Mouse (Mus musculus) cerebellum, adult 18-20 months (tissue): ENCODE results near the gene Dysf.

ENCODE experiments used
- DNase-seq, 2 experiments: peaks; one replicate each; pipeline ENCODE4 v3.0.0; 2021

Gene Dysf

DNA sequence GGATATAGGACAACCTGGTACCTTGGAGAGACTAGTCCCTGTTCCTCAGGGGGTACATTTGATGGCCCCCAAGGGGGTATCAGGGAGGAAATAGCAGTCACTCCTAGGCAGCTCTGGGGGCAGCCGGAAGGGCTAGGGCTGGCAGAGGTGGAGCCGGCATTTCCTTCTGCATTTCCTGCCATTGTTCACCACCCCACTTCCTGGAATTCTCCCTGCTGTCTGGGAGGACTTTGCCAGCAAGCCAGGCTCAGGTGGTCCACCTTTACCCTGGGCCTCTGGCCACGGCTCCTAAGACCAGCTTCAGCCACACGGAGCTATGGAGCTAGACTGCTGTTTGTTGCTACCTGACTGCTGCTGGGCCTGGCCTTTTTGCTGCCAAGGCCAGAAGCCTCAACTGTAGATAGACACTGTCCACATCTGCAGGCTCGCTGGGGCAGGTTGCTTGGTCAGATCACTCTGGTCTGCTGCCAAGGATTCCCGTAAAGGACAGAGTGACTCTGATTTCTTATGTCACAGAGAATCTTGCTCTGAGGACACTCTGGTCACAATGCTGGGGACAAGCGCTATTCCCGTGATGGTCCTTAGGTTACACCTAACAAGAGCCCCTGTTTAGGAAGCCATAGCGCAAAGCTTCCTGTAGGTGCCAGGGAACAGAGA, 45.6 kb downstream of the Dysf start:
- no peak for DNase-seq

- DNase-seq: no peak
Observed at GRCm38 (mm10) chr6:84055619-84056018, 47.2 kb downstream of the Dysf start.

GRCm38 (mm10) chr6:84057216-84057615, 48.8 kb downstream of the Dysf start:
- DNase-seq: no peak

- DNase-seq: no peak
Observed at GRCm38 (mm10) chr6:84058671-84059141, 50.3 kb downstream of the Dysf start.

DNA sequence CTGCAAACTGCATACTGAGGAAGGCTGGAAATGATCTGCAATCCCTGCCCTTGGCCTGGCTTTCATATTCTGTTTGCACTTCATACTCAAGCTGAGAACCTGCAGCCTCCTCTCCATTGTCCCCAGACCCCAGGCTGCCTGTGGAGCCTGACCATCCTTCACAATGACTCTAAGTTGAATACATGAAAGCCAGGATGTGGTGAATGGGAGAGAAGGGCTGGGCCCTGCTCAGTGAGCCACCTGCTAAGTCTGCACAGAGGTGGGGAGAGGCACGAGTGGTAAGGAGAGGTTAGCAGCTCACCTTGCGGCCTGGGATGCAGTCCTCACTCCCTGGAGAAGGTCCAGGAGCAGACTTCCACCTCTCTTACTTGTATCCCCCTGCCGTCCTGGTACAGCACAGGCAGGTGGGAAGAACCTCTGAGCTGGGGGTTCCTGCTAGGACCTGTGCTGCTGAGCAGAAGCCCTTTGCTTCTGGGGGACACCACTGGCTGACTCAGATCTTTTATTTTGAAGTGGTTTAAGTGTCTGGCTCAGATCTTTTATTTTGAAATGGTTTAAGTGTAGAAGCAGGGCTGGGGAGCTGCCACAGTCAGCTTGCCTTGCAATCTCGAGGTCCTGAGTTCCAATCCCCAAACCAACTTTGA, 51.5 kb downstream of the Dysf start:
- no peak for DNase-seq

DNA sequence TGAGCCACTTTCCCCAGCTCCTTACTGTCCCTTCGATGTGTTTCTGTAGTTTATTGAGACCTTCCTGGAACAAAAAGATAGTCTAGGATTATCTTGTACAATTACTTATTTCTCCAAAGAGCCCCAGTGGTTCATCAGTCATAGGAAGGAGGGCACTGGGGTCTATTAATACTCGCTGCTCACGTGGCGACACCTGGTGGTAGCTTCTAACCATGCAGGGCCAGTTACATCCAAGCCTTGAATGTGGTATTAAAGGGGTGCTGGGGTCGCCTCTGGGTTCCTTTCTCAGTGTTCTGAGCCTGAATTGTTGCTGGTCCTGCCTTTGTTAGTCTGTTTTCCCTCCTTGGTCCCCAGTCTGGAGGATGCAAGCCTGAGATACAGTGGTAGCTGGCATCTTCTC, 52.9 kb downstream of the Dysf start:
- peak; percentile 30 to 55 for DNase-seq

DNA sequence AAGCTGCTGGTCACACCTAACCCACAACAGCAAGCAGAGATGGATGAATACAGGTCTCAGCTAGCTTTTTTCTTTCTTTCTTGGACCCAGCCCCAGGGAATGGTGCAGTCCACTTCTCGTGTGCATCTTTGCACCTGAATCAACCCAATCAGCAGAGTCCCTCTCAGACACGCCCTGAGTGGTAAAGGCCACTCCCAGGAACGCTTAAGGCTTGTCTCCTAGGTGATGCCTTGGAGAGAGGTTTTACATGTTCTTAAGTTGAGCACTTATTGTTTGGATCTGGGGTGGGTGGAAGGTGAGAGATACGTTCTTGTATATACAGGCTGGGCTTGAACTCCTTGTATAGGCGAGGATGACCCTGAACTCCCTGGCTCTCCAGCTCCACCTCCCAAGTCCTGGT, 54.2 kb downstream of the Dysf start:
- no peak for DNase-seq

- no peak for DNase-seq
Observed at GRCm38 (mm10) chr6:84068236-84068635, 59.8 kb downstream of the Dysf start.

DNA sequence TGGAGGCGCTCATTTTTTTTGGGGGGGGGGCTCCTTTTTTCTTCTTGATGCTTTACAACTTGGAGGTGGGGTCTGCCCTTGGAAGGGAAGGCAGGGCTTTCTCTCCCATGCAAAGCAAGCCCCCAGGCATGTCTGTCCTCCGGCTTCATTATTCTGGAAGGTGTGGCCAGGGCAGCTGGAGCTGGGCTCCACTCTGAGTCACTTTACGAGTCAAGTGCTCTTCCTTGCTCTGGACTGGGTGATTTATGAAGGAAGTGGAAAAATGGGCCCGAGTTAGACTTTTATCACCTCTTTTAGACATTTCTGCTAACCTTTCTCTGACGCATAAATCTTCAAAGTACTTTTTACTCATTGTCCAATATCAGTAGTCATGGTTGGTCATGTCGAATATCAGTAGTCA, 61.9 kb downstream of the Dysf start:
- DNase-seq: no peak

DNA sequence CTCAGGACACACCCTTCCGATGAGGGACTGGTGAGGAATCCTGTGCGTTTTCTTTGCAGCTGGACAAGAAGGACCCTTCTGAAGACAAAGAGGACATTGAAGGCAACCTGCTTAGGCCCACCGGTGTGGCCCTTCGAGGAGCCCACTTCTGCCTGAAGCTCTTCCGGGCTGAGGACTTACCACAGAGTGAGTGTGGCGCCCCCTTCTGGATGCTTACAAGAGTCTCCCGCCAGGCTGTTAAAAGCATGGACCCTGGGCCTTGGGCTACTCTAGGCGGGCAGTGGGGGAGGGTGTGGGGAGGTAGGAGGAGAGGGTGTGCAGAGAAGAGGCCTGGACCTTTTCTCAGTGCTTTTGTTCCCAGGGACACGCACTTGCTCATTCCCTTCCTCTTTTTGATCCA, 64.2 kb downstream of the Dysf start:
- DNase-seq: no peak

- peak in 1 of 2 experiments; percentile 17 for DNase-seq
Observed at GRCm38 (mm10) chr6:84078172-84078571, 69.8 kb downstream of the Dysf start.

DNA sequence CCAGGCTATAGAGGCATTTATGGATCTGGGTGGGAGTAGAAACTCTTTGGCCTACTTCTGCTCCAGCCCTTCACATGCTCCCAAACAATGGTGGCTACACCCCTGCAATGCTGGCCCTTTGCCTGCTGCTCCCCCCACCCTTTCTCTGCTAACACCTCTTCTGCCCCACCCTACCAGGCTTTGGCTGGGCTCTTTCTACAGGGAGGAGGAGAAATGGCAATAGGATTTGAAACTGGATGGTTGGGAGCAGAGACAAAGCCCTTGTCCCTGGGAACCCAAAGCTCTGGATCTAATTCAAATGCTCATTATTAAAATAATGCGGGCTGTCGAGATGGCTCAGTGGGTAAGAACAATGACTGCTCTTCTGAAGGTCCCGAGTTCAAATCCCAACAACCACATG, 72.2 kb downstream of the Dysf start:
- no peak for DNase-seq

GRCm38 (mm10) chr6:84084757-84085156, 76.4 kb downstream of the Dysf start:
- no peak for DNase-seq

- DNase-seq: peak; percentile 44 to 56
Observed at GRCm38 (mm10) chr6:84093473-84093872, 85.1 kb downstream of the Dysf start.

DNA sequence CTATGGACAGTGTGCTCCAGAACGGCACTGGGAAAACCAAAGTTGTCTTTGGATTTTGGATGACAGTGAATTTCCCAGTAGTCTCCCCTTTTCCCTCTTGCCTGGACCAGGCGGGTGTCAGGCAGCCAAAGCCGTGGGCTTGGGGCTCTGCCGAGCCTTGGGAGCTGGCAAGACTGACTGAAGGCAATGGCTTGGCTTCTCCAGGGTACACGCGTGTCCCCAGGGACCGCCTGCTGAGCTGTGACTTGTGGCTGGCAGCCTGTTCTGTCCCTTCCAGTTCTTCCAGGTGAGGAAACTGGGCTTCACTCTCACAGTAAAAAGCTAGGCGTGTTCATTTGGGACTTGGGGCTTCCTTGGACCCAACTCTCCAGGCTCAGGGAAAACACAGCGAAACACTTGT, 86.1 kb downstream of the Dysf start:
- no peak for DNase-seq

- peak; percentile 59 to 79 for DNase-seq
Observed at GRCm38 (mm10) chr6:84094998-84095397, 86.6 kb downstream of the Dysf start.

DNA sequence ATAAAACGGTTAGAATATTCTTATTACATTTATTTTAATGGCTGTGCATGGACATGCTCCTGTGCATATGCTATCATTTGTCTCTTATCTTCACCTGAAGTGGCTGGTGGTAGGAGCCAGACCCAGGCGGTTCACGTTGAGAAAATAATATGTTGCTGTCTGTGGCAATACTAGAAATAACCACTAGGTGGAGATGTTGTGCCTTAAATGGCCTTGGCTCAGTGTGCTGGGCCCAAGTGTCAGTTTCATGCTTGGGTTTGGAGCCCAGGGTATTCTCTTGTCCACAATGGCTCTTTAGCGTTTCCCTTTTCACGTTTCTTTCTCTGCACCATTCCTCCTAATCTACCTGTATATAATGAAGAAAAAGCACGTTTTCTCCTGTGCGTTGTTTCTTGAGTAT, 87.5 kb downstream of the Dysf start:
- peak; percentile 56 to 74 for DNase-seq

DNA sequence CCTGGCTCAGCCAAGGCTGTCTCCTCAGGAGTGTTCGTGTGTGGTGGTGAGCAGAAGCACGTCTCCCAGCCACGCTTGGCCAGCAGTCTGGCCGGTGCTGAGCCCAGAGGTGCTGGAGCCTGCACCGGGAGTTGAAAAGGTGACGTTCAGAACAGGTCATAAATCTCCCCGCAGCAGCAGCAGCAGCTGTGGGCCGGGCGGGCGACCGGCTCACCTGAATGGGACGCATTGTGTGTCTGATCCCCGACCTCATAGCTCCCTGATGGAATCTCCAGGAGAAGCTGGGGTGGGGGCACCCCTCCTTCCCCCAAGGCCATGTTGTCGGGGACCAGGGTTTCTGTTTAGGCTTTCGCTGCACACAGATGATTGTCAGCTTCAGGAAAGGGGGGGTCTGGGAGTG, 93.6 kb downstream of the Dysf start:
- no peak for DNase-seq

GRCm38 (mm10) chr6:84105148-84106022, 97.0 kb downstream of the Dysf start:
- peak; percentile 26 to 30 for DNase-seq

GRCm38 (mm10) chr6:84106082-84106481, 97.7 kb downstream of the Dysf start:
- no peak for DNase-seq

GRCm38 (mm10) chr6:84110377-84110776, 102.0 kb downstream of the Dysf start:
- DNase-seq: no peak

GRCm38 (mm10) chr6:84111106-84111505, 102.7 kb downstream of the Dysf start:
- no peak for DNase-seq

DNA sequence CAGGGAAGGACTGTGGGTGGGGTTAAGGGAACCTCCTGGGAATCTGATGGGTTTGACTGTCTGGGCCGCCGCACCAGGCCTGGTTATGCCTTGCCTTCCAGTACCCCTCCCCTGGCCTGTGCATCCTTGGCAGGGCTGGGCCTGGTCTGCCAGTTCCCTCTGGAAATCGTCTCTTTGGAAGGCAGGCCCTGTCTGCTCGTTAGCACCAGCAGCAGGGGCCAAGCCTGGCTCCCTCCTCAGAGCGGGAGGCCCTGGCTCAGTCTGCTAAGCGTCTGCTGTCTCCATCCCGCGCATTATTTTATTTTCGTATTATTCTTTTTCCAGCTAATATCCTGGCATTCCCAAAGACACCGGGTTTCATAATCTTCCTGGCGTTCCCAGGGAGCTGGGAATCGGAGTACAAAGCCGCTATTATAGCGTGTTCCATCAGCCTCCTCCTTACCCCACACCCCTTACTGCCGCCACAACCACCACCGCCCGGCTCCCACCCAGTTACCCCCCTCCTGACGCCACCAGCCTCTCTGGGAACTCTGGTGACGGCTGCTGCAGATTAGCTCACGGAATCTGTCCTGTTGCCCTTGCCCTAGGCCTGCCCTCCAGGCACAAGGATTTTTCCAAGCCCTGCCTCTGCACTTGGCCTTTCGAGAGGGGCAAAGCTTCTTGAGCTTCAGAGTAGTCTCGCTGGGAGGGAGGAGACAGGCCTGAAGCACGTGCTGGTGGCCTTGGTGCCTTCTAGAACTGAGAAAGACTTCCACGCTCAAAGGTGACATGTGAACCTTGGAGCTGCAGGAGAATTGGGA, 111.5 kb downstream of the Dysf start:
- no peak for DNase-seq
